Mouse (Mus musculus) embryonic facial prominence, embryonic 12.5 days (tissue): ENCODE measurements around the gene Cited2. TPM values are rescaled to one million over a fixed set of nuclear protein-coding genes. Genes with fewer than 3 reads are reported as not detected.

Experiments
- ATAC-seq: fragments of 200-750 bp; cut with Nextera tagmentation; 2 replicates; pipeline ENCODE4 v1.8.0; 2017; ENCODE audit not compliant: insufficient number of reproducible peaks, insufficient read depth, low FRiP score, low TSS enrichment
- H3K27ac ChIP-seq: fragments of 300-500 bp; sonication (generic); 2 replicates; pipeline ENCODE4 v1.5.1; 2016; ENCODE audit warnings: mild to moderate bottlenecking
- H3K27me3 ChIP-seq: fragments of 300-500 bp; sonication (generic); 2 replicates; pipeline ENCODE4 v1.6.1; 2016; ENCODE audit warnings: mild to moderate bottlenecking, moderate library complexity
- H3K36me3 ChIP-seq: fragments of 300-500 bp; sonication (generic); 2 replicates; pipeline ENCODE4 v1.6.1; 2016; ENCODE audit warnings: mild to moderate bottlenecking
- H3K4me1 ChIP-seq: fragments of 300-500 bp; sonication (generic); 2 replicates; pipeline ENCODE4 v1.6.1; 2016
- H3K4me2 ChIP-seq: fragments of 300-500 bp; sonication (generic); replicated peaks from 2 replicates; pipeline ENCODE4 v1.6.1; 2016; ENCODE audit warnings: mild to moderate bottlenecking, moderate library complexity
- H3K4me3 ChIP-seq: fragments of 300-500 bp; sonication (generic); 2 replicates; pipeline ENCODE4 v1.5.1; 2016; ENCODE audit warnings: mild to moderate bottlenecking
- H3K9ac ChIP-seq: fragments of 300-500 bp; sonication (generic); 2 replicates; pipeline ENCODE4 v1.6.1; 2016; ENCODE audit warnings: mild to moderate bottlenecking, moderate library complexity
- H3K9me3 ChIP-seq: fragments of 300-500 bp; sonication (generic); 2 replicates; pipeline ENCODE4 v1.6.1; 2016; ENCODE audit warnings: mild to moderate bottlenecking, moderate library complexity
- WGBS: fragments of 180-500 bp; shearing (Covaris S2); methylation state at CpG from one replicate; pipeline ENCODE4 v1.1.7; 2016; 5-methylcytosine and 5-hydroxymethylcytosine counted together
- polyA plus RNA-seq: library from polyadenylated mRNA; unstranded; fragments of >200 nt; fragmentation: Nextera tagmentation; extraction: Ambion mirVana; gene quantifications from 2 replicates; pipeline ENCODE4 v1.2.1, GENCODE M21; 2016

Gene Cited2
- polyA plus RNA-seq, 1 experiment from 2014 or later = 43.8 TPM

DNA sequence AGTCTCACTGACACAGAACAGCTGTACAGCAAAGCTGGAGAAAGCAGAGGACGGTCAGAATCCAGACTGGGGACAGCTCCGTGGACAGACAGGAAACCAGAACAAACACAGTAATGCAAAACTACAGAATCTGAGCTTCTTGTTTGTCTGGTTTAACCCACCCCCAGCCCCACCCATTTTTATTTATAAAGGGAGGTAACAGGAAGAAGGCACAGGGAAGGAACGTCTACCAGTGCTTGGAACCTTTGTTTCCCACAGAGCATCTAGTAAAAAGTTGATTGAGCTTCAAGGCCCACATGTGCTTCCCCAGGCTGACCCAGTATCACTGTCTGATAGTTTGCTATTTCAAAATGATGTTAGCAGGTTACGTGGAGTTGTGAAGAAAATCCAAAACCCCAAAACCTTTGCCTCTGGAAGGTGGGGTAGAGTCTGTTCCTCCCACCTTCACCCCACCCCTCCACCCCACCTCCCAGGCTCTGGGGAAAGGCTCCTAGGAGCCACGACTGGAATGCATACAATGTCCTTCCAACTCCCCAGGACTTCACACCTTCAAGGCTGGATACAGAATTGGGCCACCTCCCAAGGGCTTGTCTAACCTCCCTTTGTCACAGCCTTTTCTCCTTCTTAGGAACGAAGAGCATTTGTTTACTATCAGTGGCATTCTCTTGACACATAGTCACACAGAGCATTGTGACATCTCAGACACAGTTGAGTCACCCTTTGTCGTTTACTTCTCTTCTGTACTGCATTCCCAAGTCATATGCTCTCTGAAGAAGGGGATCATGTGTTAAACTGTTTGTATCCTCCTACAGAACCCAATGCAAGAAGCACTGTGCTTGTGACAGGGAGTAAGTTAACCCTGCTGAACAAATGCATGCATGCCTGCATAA lies 25.4 kb upstream of the Cited2 start:
- no peak overlapping the region for H3K27ac ChIP-seq
- no peaks in the 10 kb centered on the region for H3K36me3 ChIP-seq
- no peaks in the 10 kb centered on the region for H3K9me3 ChIP-seq
- ATAC-seq = no peak
- WGBS = 66% methylated on average over 7 of the region's 7 CpGs
- H3K4me1 ChIP-seq = no peaks in the 10 kb centered on the region
- H3K4me3 ChIP-seq = no peak overlapping the region
- no peak overlapping the region for H3K4me2 ChIP-seq
- no peaks in the 10 kb centered on the region for H3K27me3 ChIP-seq
- no peak overlapping the region for H3K9ac ChIP-seq

DNA sequence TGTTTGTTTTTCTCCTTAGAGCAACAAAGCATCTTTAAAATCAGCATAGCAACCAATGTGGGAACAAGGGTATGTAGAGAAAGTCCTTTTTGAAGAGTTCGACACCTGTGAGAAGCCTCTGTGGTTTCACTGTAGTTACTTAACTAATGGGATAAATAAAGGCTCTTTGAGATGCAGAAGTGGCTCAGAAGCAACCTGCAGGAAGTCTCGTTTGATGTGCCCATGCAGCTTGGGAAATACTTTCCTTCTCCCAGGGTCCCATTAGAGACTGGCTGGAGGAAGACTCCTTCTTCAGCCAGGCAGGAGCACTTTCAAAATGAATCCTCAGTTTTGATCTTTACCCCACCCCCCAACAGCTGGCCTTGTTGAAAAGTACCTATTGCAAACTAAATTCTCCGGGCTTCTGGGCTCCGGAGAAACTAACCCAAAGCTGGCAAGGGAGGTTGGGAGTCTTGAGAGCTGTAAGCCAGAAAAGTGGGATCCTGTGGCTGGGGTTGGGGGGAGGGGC lies 17.5 kb upstream of the Cited2 start:
- Histone ChIP-seq H3K9me3 (no peaks in the 10 kb centered on the region), H3K27ac (no peak overlapping the region), H3K36me3 (no peaks in the 10 kb centered on the region), H3K27me3 (no peaks in the 10 kb centered on the region), H3K4me2 (no peak overlapping the region), H3K9ac (no peak overlapping the region), H3K4me3 (no peak overlapping the region), H3K4me1 (no peaks in the 10 kb centered on the region)
- no peak for ATAC-seq
- WGBS = 26% methylated on average over 4 of the region's 4 CpGs

DNA sequence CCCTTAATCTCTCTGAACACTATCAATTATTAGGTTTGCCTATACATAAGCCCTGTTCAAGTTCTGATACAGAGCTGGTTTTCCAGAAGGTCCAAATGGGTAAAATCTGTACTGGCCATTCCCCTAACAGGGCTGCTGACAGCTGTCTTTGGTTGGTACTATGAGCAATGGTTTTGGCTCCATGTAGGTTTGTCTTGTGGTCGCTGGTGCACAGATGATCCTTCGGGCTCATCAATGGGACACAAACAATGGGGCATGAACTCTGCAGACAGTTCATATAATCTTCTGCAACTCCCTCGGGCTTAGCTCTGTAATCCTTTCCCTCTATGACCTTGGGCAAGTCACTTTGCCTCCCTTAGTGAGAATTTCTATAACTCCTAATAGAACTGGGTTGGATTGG lies 12.3 kb upstream of the Cited2 start:
- H3K4me3 ChIP-seq = no peak overlapping the region
- no peaks in the 10 kb centered on the region for H3K27me3 ChIP-seq
- no peaks in the 10 kb centered on the region for H3K9me3 ChIP-seq
- WGBS = 84% methylated on average over 3 of the region's 3 CpGs
- no peak overlapping the region for H3K4me2 ChIP-seq
- no peaks in the 10 kb centered on the region for H3K4me1 ChIP-seq
- no peak overlapping the region for H3K9ac ChIP-seq
- no peak for ATAC-seq
- H3K36me3 ChIP-seq = no peaks in the 10 kb centered on the region
- H3K27ac ChIP-seq = no peak overlapping the region

DNA sequence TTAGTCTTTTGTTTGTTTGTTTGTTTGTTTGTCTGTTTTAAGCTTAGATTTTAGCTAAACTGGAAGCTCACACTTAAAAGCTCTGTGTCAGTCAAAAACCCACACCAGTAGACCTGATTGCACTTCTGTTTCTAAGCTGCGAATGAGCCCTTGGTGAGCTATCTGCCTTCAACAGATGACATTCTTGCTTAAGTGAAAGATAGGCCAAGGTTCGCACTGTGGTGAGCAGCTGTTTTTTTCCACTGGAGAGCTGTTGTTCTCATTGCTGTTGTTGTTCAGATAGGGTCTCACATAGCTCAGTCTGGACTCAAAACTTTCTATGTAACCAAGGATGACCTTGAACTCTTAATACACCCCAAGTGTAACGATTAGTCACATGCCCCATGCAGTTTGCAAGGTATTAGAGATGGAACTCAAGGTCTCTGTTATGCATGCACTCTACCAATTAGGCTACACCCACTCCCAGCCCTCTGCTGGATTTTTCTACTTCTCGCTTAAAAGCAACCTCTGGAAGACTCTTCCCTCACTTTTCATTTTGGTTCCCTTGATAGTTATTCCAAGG lies 3.9 kb upstream of the Cited2 start:
- no peak overlapping the region for H3K4me3 ChIP-seq
- no peaks in the 10 kb centered on the region for H3K4me1 ChIP-seq
- WGBS = 84% methylated on average over 4 of the region's 4 CpGs
- no peak for ATAC-seq
- no peak overlapping the region for H3K4me2 ChIP-seq
- H3K27ac ChIP-seq = no peak overlapping the region
- H3K27me3 ChIP-seq = peaks cover 4% of the 10 kb centered on the region; the same call in 1 of the 2 replicates
- no peaks in the 10 kb centered on the region for H3K9me3 ChIP-seq
- H3K36me3 ChIP-seq = no peaks in the 10 kb centered on the region
- H3K9ac ChIP-seq = no peak overlapping the region

DNA sequence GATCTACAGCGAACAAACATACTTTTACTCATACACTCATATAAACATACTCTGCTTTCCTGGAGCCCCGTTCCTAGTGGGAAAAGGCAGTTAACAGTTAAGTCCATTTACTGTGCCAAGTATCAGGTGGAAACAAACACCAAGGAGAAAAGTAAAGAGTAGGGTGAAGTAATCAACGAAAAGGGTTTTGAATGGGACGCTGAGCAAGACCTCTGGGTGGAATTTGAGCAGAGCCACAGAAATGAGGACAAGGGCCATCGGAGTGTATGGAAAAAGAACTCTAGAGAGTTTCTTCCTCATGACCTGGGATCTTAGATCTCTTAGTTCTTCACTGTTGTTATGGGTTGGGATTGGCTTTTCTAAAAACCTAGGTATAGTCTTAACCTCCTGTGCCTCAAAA lies 3.4 kb upstream of the Cited2 start:
- H3K27me3 ChIP-seq = peaks cover 4% of the 10 kb centered on the region; the same call in 1 of the 2 replicates
- H3K4me1 ChIP-seq = no peaks in the 10 kb centered on the region
- H3K4me2 ChIP-seq = no peak overlapping the region
- H3K9me3 ChIP-seq = no peaks in the 10 kb centered on the region
- no peaks in the 10 kb centered on the region for H3K36me3 ChIP-seq
- H3K27ac ChIP-seq = no peak overlapping the region
- WGBS = 92% methylated on average over 5 of the region's 5 CpGs
- H3K4me3 ChIP-seq = no peak overlapping the region
- no peak for ATAC-seq
- no peak overlapping the region for H3K9ac ChIP-seq

DNA sequence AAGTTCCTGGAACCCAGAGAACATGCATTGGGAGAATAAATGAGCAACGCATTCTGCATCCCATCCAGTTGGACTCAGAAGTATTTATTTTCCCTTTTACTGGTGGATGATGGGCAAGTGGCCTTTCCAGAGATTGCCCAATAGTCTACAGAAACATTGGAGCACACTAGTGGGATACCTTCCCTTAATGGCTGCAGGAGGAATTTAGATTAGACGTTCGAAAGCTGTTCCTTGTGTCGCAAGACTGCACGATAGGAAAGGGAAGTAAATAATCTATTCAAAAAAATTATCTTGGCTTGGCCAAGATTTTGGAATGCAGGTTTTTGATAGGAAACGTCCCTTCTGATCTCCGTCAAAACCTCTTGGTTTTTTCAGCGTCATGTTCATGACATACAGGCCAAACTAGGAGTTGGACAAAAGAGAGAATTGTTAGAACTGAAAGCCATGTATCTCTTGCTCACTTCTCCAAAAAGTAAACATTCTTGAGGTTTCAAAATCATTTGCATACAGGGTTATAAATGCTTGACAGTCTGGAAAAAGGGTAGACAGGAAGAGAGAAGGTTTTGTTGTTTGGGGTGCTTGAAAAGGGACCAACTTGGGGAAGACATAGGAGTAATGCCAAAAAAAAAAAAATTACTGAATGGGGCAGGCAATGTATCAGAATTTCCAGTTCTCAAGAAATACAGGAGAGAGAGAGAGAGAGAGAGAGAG lies 2.0 kb upstream of the Cited2 start:
- no peak overlapping the region for H3K9ac ChIP-seq
- H3K4me1 ChIP-seq = peaks cover 5% of the 10 kb centered on the region; the same call in 1 of the 2 replicates
- peak overlapping the region; percentile 89 for H3K4me3 ChIP-seq
- no peaks in the 10 kb centered on the region for H3K36me3 ChIP-seq
- ATAC-seq = no peak
- peak overlapping the region; percentile 76 for H3K4me2 ChIP-seq
- no peak overlapping the region for H3K27ac ChIP-seq
- H3K27me3 ChIP-seq = peaks cover 4% of the 10 kb centered on the region; the same call in 1 of the 2 replicates
- H3K9me3 ChIP-seq = no peaks in the 10 kb centered on the region
- WGBS = 76% methylated on average over 8 of the region's 8 CpGs

DNA sequence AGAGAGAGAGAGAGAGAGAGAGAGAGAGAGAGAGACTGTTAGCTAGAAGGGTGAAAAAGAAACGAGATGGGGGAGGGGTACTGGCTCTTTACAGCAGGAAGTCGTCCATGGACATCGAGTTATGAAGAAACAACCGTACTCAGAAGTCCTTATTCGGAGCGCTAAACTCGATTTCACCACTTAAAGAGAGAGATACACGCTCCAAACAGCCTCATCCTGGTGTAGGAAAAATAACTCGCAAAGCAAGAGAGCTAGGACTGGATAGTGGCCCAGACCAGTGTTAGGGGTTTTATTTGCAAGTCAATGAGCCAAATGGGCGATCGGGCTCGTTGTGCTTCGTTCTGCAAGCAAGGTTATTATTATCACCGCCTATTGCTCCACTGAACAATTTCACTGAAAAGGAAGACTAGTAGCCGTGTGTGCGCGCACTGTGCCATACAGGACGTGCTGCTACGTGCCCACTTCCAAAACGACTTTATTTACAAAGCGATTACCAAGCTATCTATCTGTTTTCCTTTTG lies 1.4 kb upstream of the Cited2 start:
- under 1% methylated on average over 21 of the region's 21 CpGs for WGBS
- no peak for ATAC-seq
- H3K27me3 ChIP-seq = peaks cover 4% of the 10 kb centered on the region; the same call in 1 of the 2 replicates

DNA sequence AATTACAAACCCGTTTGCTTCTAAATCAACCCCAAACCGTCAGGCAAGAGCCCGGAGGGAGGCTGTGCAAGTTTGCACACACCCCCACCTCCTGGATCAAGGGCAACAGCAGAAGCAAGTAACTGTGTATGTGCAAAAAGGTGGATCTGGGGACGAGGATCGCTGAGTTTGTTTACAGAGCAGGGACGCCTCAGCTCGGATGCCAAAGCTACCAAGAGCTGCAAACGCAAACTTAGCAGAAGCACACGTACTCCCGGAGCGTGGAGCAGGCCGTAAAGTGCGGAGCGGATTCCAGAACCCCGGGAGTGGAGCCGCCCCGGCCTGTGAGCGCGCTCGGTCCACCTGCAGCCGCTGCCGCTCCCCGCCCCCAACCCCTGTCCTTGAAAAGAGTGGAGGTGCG lies 860 bp upstream of the Cited2 start:
- Histone ChIP-seq H3K27ac (peak overlapping the region; percentile 100), H3K27me3 (peaks cover 4% of the 10 kb centered on the region; the same call in 1 of the 2 replicates), H3K4me1 (peaks cover 11% of the 10 kb centered on the region; the same call in 1 of the 2 replicates), H3K4me2 (peak overlapping the region; percentile 76), H3K4me3 (peak overlapping the region; percentile 89), H3K36me3 (no peaks in the 10 kb centered on the region), H3K9me3 (no peaks in the 10 kb centered on the region), H3K9ac (peak overlapping the region; percentile 63; the same call in 1 of the 2 replicates)
- ATAC-seq = peak; percentile 83
- WGBS = under 1% methylated on average over 24 of the region's 24 CpGs

More for the DNA sequence above, 1.4 kb upstream of the Cited2 start:
- no peaks in the 10 kb centered on the region for H3K9me3 ChIP-seq
- H3K4me2 ChIP-seq = peak overlapping the region; percentile 76
- no peaks in the 10 kb centered on the region for H3K36me3 ChIP-seq
- peak overlapping the region; percentile 89 for H3K4me3 ChIP-seq
- peak overlapping the region; percentile 63 for H3K9ac ChIP-seq
- H3K4me1 ChIP-seq = peaks cover 11% of the 10 kb centered on the region; the same call in 1 of the 2 replicates
- H3K27ac ChIP-seq = peak overlapping the region; percentile 100

DNA sequence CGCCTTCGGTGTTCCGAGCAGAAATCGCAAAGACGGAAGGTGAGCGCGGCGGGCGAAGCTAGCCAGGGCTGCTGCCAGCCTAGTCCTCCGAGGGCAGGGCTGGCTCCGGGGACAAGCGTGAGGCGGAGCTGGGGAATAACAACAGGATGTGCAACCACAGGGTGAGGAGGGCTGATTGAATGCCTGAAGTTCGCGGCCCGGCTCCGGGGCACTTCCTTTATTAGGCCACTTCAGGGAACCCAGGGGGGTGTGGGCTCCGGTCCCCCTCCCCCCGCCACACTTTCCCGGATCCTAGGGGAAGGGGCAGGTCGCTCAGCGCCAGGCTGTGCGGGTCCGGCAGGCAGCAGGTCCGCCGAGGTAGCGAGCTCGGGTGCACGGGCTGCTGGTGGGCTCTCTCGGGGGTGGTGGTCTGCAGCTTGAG lies 413 bp downstream of the Cited2 start:
- Histone ChIP-seq H3K27ac (peak overlapping the region; percentile 100), H3K9me3 (no peaks in the 10 kb centered on the region), H3K4me2 (peak overlapping the region; percentile 76), H3K4me1 (peaks cover 16% of the 10 kb centered on the region; the same call in 1 of the 2 replicates), H3K27me3 (peaks cover 4% of the 10 kb centered on the region; the same call in 1 of the 2 replicates), H3K9ac (peak overlapping the region; percentile 92), H3K4me3 (peak overlapping the region; percentile 89), H3K36me3 (no peaks in the 10 kb centered on the region)
- ATAC-seq = peak; percentile 32; the same call in 1 of the 2 replicates
- 0% methylated on average over 30 of the region's 30 CpGs for WGBS

DNA sequence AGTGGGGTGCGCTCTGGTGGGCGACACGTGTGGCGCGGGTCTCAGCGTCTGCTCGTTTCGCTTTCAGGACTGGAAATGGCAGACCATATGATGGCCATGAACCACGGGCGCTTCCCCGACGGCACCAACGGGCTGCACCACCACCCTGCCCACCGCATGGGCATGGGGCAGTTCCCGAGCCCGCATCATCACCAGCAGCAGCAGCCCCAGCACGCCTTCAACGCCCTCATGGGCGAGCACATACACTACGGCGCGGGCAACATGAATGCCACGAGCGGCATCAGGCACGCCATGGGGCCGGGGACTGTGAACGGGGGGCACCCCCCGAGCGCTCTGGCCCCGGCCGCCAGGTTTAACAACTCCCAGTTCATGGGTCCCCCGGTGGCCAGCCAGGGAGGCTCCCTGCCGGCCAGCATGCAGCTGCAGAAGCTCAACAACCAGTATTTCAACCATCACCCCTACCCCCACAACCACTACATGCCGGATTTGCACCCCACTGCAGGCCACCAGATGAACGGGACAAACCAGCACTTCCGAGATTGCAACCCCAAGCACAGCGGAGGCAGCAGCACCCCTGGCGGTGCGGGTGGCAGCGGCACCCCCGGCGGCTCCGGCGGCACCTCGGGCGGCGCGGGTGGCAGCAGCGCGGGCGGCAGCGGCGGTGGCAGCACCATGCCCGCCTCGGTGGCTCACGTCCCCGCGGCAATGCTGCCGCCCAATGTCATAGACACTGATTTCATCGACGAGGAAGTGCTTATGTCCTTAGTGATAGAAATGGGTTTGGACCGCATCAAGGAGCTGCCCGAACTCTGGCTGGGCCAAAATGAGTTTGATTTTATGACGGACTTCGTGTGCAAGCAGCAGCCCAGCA lies 1.1 kb downstream of the Cited2 start:
- H3K4me2 ChIP-seq = peak overlapping the region; percentile 76
- no peaks in the 10 kb centered on the region for H3K36me3 ChIP-seq
- peak overlapping the region; percentile 89 for H3K4me3 ChIP-seq
- WGBS = under 1% methylated on average over 65 of the region's 65 CpGs
- peaks cover 4% of the 10 kb centered on the region; the same call in 1 of the 2 replicates for H3K27me3 ChIP-seq
- H3K27ac ChIP-seq = peak overlapping the region; percentile 100
- H3K4me1 ChIP-seq = peaks cover 16% of the 10 kb centered on the region; the same call in 1 of the 2 replicates
- ATAC-seq = 0 out of 2 replicates have a peak, but pooled peaks have one; percentile 0
- no peaks in the 10 kb centered on the region for H3K9me3 ChIP-seq
- peak overlapping the region; percentile 92 for H3K9ac ChIP-seq
